Mouse (Mus musculus) E14TG2a.4 (cell line): ENCODE measurements around the gene Syt1.

Source experiments
- CTCF ChIP-seq: conservative IDR thresholded peaks from 2 replicates; pipeline ENCODE4 v1.5.1; 2014; ENCODE audit warnings: low read length
- NANOG ChIP-seq: IDR thresholded peaks from 2 replicates; pipeline ENCODE4 v1.6.1; 2014; ENCODE audit warnings: borderline replicate concordance, low read length, mixed read lengths
- POU5F1 ChIP-seq: IDR thresholded peaks from 2 replicates; pipeline ENCODE4 v1.6.1; 2014; ENCODE audit warnings: low read length, borderline replicate concordance

DNA sequence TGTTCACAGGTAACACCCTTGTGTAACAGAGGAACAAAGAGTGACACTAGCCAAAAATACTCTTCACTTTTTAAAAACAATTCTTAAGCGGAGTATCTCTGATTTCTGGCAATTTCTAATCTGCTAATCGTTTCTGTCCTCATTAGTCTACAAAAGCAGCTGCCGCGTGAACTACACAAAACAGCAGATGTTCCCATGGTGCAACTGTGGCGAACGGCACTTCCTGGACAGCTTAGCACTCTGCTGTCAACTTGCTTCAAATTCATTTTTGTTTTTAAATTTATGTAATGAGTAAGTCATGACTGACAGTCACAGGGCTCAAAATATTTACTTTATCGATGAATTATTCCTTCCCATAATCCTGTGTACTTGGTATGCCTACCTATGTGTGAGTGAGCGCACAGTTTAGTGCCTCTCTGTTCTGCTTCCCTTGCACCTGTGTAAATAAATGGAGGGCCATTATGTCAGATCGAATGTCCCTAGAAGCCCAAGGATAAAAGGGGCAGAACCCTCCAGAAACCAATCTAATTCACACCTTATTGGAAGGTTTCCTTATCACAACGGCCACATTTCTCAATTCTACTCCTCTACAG lies 73.8 kb downstream of the Syt1 start:
- TF ChIP-seq NANOG (no peak), CTCF (no peak), POU5F1 (no peak)
